Mouse (Mus musculus): Measurements from ENCODE around the gene Sash1. TPM values are rescaled to one million over a fixed set of nuclear protein-coding genes. Genes with fewer than 3 reads are reported as not detected.

Sash1 gene
- total and polyA plus RNA-seq, 2 experiments = 9.6 to 21.1 TPM

DNA sequence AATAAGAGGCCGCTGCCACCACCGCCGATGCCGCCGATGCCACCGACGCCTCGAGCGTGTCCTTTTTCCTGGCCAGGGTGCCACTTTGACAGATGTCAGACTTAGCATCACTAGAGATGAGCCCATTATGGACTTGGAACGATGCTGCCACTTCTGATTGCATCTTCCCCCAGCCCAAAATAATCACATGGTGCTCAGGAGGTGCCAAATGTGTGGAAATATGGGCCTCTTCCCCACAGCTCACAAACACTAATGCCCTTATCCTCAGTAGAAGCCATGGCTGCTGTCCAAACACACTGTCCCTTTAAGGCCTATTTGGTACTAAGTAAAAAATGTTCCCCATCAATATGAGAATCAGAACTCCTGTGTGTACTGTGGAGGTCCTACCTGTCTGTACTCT, 39.6 kb downstream of the Sash1 start:
- H3K4me1 ChIP-seq (ENCODE audit: control insufficient read depth, insufficient read depth, low read length) = peaks cover 4% of the 10 kb centered on the region
- H3K27me3 ChIP-seq (ENCODE audit: control insufficient read depth, insufficient read depth, low read length) = no peaks in the 10 kb centered on the region
- peaks cover 10% of the 10 kb centered on the region for H3K36me3 ChIP-seq (ENCODE audit: control insufficient read depth, insufficient read depth, low read length)
- H3K4me3 ChIP-seq (ENCODE audit: insufficient read depth, low read depth, low read length) = no peak overlapping the region
- TF ChIP-seq POLR2A (IDR thresholded peaks at IDR 0.05; ENCODE audit: extremely low read depth, insufficient read depth, low read length) = no peak
- no peak for TF ChIP-seq CTCF (IDR thresholded peaks at IDR 0.05; ENCODE audit: low read depth, low read length)
- H3K9ac ChIP-seq (ENCODE audit: low read depth, low read length) = no peak overlapping the region
- DNase-seq (ENCODE audit: extremely low read depth, low read depth, low spot score) = no peak
- 92% methylated on average over 10 of the region's 10 CpGs for WGBS
- no peak overlapping the region for H3K27ac ChIP-seq (replicated peaks; ENCODE audit: insufficient read depth, low read depth, low read length)
- peaks cover 37% of the 10 kb centered on the region; the same call in 1 of the 2 replicates for H3K79me2 ChIP-seq (ENCODE audit: control insufficient read depth, insufficient read depth, low read length)

DNA sequence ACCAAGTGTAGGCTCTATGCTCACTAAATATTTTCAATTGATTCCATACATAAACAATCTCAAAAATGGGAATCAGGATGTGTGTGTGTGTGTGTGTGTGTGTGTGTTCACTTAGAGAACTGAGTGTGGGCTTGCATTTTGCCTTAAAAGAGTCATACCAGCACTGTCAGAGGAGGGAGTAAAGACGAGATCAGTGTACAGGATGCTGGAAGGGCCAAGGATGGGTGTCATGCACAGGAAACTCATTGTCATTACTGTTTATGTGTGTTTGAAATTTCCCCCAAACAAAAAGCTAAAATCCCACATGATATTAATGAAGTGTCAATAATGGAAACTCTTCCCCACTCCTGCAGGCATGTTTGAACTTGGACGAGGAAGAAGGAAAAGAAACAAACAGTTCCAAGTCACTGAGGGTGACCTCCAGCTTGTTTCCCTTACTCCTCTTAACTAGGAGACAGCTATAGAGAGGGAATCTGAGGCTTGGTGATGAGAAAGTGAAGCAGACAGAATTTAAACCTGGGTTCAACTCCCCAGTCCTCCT, 40.6 kb downstream of the Sash1 start:
- WGBS = 51% methylated on average over 2 of the region's 2 CpGs
- Histone ChIP-seq H3K27ac (replicated peaks; ENCODE audit: insufficient read depth, low read depth, low read length) (no peak overlapping the region), H3K9ac (ENCODE audit: low read depth, low read length) (no peak overlapping the region), H3K79me2 (ENCODE audit: control insufficient read depth, insufficient read depth, low read length) (peaks cover 42% of the 10 kb centered on the region; the same call in 1 of the 2 replicates), H3K27me3 (ENCODE audit: control insufficient read depth, insufficient read depth, low read length) (no peaks in the 10 kb centered on the region), H3K36me3 (ENCODE audit: control insufficient read depth, insufficient read depth, low read length) (peaks cover 12% of the 10 kb centered on the region), H3K4me3 (ENCODE audit: insufficient read depth, low read depth, low read length) (no peak overlapping the region), H3K4me1 (ENCODE audit: control insufficient read depth, insufficient read depth, low read length) (peaks cover 4% of the 10 kb centered on the region)
- TF ChIP-seq POLR2A (IDR thresholded peaks at IDR 0.05; ENCODE audit: extremely low read depth, insufficient read depth, low read length) (no peak), CTCF (IDR thresholded peaks at IDR 0.05; ENCODE audit: low read depth, low read length) (no peak)
- DNase-seq (ENCODE audit: extremely low read depth, low read depth, low spot score) = no peak

GRCm38 (mm10) chr10:8839956-8840355, 45.9 kb downstream of the Sash1 start:
- Histone ChIP-seq H3K79me2 (ENCODE audit: control insufficient read depth, insufficient read depth, low read length) (peaks cover 27% of the 10 kb centered on the region; the same call in 1 of the 2 replicates), H3K9ac (ENCODE audit: low read depth, low read length) (no peak overlapping the region), H3K4me1 (ENCODE audit: control insufficient read depth, insufficient read depth, low read length) (no peaks in the 10 kb centered on the region; the same call in 1 of the 2 replicates), H3K27ac (replicated peaks; ENCODE audit: insufficient read depth, low read depth, low read length) (no peak overlapping the region), H3K4me3 (ENCODE audit: insufficient read depth, low read depth, low read length) (no peak overlapping the region), H3K27me3 (ENCODE audit: control insufficient read depth, insufficient read depth, low read length) (no peaks in the 10 kb centered on the region), H3K36me3 (ENCODE audit: control insufficient read depth, insufficient read depth, low read length) (peaks cover 6% of the 10 kb centered on the region; the same call in 1 of the 2 replicates)
- TF ChIP-seq CTCF (IDR thresholded peaks at IDR 0.05; ENCODE audit: low read depth, low read length) = no peak
- TF ChIP-seq POLR2A (IDR thresholded peaks at IDR 0.05; ENCODE audit: extremely low read depth, insufficient read depth, low read length) = no peak
- no peak for DNase-seq (ENCODE audit: extremely low read depth, low read depth, low spot score)
- WGBS = 96% methylated on average over 3 of the region's 3 CpGs

DNA sequence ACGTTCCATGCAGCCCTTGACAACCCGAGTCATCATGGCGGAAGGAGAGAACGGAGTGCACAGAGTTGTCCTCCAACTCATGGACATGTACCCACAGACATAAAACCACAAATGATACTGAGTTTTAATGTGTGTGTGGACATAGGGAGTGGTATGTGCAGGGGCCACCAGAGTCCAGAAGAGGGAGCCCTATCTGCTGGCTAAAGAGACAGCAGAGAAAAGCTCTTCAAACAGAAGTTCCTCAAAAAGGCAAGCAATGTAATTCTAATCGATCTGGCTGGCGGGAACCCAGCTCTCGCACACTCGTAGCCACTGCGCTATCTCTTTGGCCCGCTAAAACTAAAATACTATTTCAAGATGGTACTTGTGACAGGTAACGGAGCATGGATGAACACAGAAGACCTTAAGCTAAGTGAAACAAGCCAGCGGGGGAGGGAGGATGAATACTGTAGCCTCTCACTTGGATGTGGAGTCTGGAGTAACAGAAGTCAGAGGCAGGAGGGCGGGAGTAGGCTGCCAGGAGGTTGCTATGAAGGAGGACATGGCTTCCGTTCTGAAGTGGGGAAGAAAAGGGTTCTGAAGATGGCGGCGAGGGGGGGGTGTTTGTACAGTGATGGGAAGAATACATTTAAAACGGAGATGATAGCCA, 51.9 kb downstream of the Sash1 start:
- TF ChIP-seq POLR2A (IDR thresholded peaks at IDR 0.05; ENCODE audit: extremely low read depth, insufficient read depth, low read length) (no peak), CTCF (IDR thresholded peaks at IDR 0.05; ENCODE audit: low read depth, low read length) (peak; percentile 46; the same call in 1 of the 2 replicates)
- Histone ChIP-seq H3K79me2 (ENCODE audit: control insufficient read depth, insufficient read depth, low read length) (peaks cover 15% of the 10 kb centered on the region; the same call in 1 of the 2 replicates), H3K27ac (replicated peaks; ENCODE audit: insufficient read depth, low read depth, low read length) (no peak overlapping the region), H3K4me3 (ENCODE audit: insufficient read depth, low read depth, low read length) (no peak overlapping the region), H3K9ac (ENCODE audit: low read depth, low read length) (no peak overlapping the region), H3K27me3 (ENCODE audit: control insufficient read depth, insufficient read depth, low read length) (no peaks in the 10 kb centered on the region), H3K4me1 (ENCODE audit: control insufficient read depth, insufficient read depth, low read length) (peaks cover 6% of the 10 kb centered on the region), H3K36me3 (ENCODE audit: control insufficient read depth, insufficient read depth, low read length) (no peaks in the 10 kb centered on the region)
- peak; percentile 73 for DNase-seq (ENCODE audit: extremely low read depth, low read depth, low spot score)
- 66% methylated on average over 17 of the region's 17 CpGs for WGBS

DNA sequence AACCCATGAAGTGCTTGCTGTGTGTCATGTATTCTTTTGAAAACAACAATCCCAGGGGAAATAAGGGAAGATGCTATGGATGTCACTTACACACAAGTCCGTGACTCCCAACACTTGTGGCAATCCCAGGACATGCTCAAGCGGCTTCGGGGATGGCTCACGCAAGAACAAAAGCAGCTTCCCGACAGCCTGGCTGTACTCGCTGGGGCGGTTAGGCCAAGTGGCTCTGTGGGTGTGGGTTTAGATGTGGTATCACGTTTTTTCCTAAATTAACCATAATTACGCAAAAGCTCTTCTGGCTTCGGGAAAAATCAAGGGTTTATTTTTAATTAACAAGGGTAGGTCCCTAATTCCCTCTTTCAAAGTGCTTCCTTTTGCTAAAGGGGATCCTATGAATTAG, 59.6 kb downstream of the Sash1 start:
- Histone ChIP-seq H3K27ac (replicated peaks; ENCODE audit: insufficient read depth, low read depth, low read length) (no peak overlapping the region), H3K4me1 (ENCODE audit: control insufficient read depth, insufficient read depth, low read length) (peaks cover 6% of the 10 kb centered on the region), H3K4me3 (ENCODE audit: insufficient read depth, low read depth, low read length) (no peak overlapping the region), H3K27me3 (ENCODE audit: control insufficient read depth, insufficient read depth, low read length) (no peaks in the 10 kb centered on the region), H3K79me2 (ENCODE audit: control insufficient read depth, insufficient read depth, low read length) (peaks cover 19% of the 10 kb centered on the region; the same call in 1 of the 2 replicates), H3K36me3 (ENCODE audit: control insufficient read depth, insufficient read depth, low read length) (no peaks in the 10 kb centered on the region), H3K9ac (ENCODE audit: low read depth, low read length) (no peak overlapping the region)
- WGBS = 95% methylated on average over 10 of the region's 10 CpGs
- TF ChIP-seq CTCF (IDR thresholded peaks at IDR 0.05; ENCODE audit: low read depth, low read length) (no peak), POLR2A (IDR thresholded peaks at IDR 0.05; ENCODE audit: extremely low read depth, insufficient read depth, low read length) (no peak)
- no peak for DNase-seq (ENCODE audit: extremely low read depth, low read depth, low spot score)

DNA sequence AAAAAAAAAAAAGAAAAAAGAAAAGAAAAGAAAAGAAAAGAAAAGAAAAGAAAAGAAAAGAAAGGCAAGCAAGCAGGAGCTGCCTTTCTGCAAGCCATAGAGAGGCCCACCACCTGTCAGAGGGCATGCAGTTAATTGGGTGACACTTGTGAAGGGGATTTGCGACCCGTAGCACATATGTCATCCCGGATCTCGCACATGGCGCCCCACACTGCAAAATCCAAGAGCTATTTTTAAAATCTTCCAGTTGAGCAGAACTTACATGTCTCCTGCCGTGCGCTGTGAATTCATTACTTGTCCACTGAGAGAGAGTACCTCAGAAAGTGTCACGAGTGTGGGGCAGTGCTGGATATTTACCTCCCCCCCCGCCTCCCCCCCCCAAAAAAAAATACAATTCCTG, 60.0 kb downstream of the Sash1 start:
- Histone ChIP-seq H3K9ac (ENCODE audit: low read depth, low read length) (no peak overlapping the region), H3K79me2 (ENCODE audit: control insufficient read depth, insufficient read depth, low read length) (peaks cover 19% of the 10 kb centered on the region; the same call in 1 of the 2 replicates), H3K36me3 (ENCODE audit: control insufficient read depth, insufficient read depth, low read length) (no peaks in the 10 kb centered on the region), H3K4me3 (ENCODE audit: insufficient read depth, low read depth, low read length) (no peak overlapping the region), H3K27ac (replicated peaks; ENCODE audit: insufficient read depth, low read depth, low read length) (no peak overlapping the region), H3K27me3 (ENCODE audit: control insufficient read depth, insufficient read depth, low read length) (no peaks in the 10 kb centered on the region), H3K4me1 (ENCODE audit: control insufficient read depth, insufficient read depth, low read length) (peaks cover 6% of the 10 kb centered on the region)
- TF ChIP-seq POLR2A (IDR thresholded peaks at IDR 0.05; ENCODE audit: extremely low read depth, insufficient read depth, low read length) (no peak), CTCF (IDR thresholded peaks at IDR 0.05; ENCODE audit: low read depth, low read length) (no peak)
- 95% methylated on average over 9 of the region's 9 CpGs for WGBS
- DNase-seq (ENCODE audit: extremely low read depth, low read depth, low spot score) = no peak

All from liver, adult 2 months (tissue).